ENCODE assay signal across 17 mouse cellular contexts in genomic region chr2:70425611-70426010, GRCm38 (mm10). TPM values are rescaled to one million over a fixed set of nuclear protein-coding genes. Genes with fewer than 3 reads are reported as not detected.
DNase-seq lines count a peak whose midpoint lies in the region; ATAC-seq and TF ChIP-seq lines count a peak whose summit lies in the region.
"Had no signal": no experiment of that assay in that cellular context is flagged by ENCODE, and none has a peak within 500 bp of the region (broad histone marks: within the 10 kb centered on the region; RNA-seq: fewer than 3 reads in every experiment).

No protein-coding gene starts in this region.

- no peak for TF ChIP-seq EP300 in lung, postnatal 0 days (IDR thresholded peaks at IDR 0.05)

- WGBS in lung, embryonic 14.5 days, result 29% methylated on average over 11 of the region's 11 CpGs
- 19% methylated on average over 11 of the region's 11 CpGs for WGBS in lung, postnatal 0 days
- 64% methylated on average over 11 of the region's 11 CpGs for WGBS in limb, embryonic 10.5 days
- 79% methylated on average over 11 of the region's 11 CpGs for WGBS in hindbrain, embryonic 10.5 days

- no peaks in the 10 kb centered on the region for H3K27me3 ChIP-seq in lung, embryonic 14.5 days (ENCODE audit: insufficient read depth, low read length)
- H3K27me3 ChIP-seq in lung, postnatal 0 days (replicated peaks; ENCODE audit: insufficient read depth, low read length), result no peaks in the 10 kb centered on the region
- no peaks in the 10 kb centered on the region for H3K27me3 ChIP-seq in limb, embryonic 10.5 days (ENCODE audit: low read depth, poor library complexity, severe bottlenecking)
- H3K27me3 ChIP-seq in hindbrain, embryonic 10.5 days (ENCODE audit: insufficient read depth, poor library complexity, severe bottlenecking), result no peaks in the 10 kb centered on the region
- H3K27me3 ChIP-seq: CH12.LX; forebrain, embryonic 12.5 days; heart, embryonic 13.5 days; liver, embryonic 12.5 days; neural tube, embryonic 13.5 days had no signal

- peak; percentile 2 for DNase-seq in lung, embryonic 14.5 days
- DNase-seq in lung, postnatal 0 days (ENCODE audit: low spot score), result no peak
- peak; percentile 15 to 38 for DNase-seq in CD8-positive naive resting alpha-beta T cell, adult 2 months (ENCODE audit: low read depth in 2 of 2, low spot score in 2 of 2)
- peak; percentile 27 for DNase-seq in limb, embryonic 10.5 days (ENCODE audit: low spot score)
- DNase-seq in thymus, postnatal 25 days, result peak; percentile 34
- no peak for DNase-seq in hindbrain, embryonic 10.5 days (ENCODE audit: low spot score)
- DNase-seq: cerebellum, adult 18-20 months; gastrocnemius, postnatal 36 days; kidney, adult 11 months; kidney, postnatal 25 days; right cerebral cortex, postnatal 4 days had no signal

- H3K4me3 ChIP-seq in lung, embryonic 14.5 days (ENCODE audit: low read depth, low read length), result no peak overlapping the region
- no peak overlapping the region for H3K4me3 ChIP-seq in lung, postnatal 0 days (ENCODE audit: low read depth, low read length)
- H3K4me3 ChIP-seq in limb, embryonic 10.5 days, result no peak overlapping the region
- no peak overlapping the region for H3K4me3 ChIP-seq in hindbrain, embryonic 10.5 days
- H3K4me3 ChIP-seq: forebrain, embryonic 12.5 days; heart, embryonic 13.5 days; liver, embryonic 12.5 days; neural tube, embryonic 13.5 days had no signal

- H3K4me2 ChIP-seq in lung, embryonic 14.5 days, result no peak overlapping the region
- H3K4me2 ChIP-seq in lung, postnatal 0 days (replicated peaks; ENCODE audit: low read depth, low read length), result no peak overlapping the region
- H3K4me2 ChIP-seq: forebrain, embryonic 12.5 days; heart, embryonic 13.5 days; liver, embryonic 12.5 days; neural tube, embryonic 13.5 days had no signal

- no peaks in the 10 kb centered on the region for H3K9me3 ChIP-seq in lung, embryonic 14.5 days (ENCODE audit: low read depth, low read length)
- H3K9me3 ChIP-seq in lung, postnatal 0 days (ENCODE audit: low read length), result no peaks in the 10 kb centered on the region
- no peaks in the 10 kb centered on the region for H3K9me3 ChIP-seq in limb, embryonic 10.5 days (replicated peaks)
- no peaks in the 10 kb centered on the region for H3K9me3 ChIP-seq in hindbrain, embryonic 10.5 days
- H3K9me3 ChIP-seq: forebrain, embryonic 12.5 days; heart, embryonic 13.5 days; liver, embryonic 12.5 days; neural tube, embryonic 13.5 days had no signal

- H3K4me1 ChIP-seq in lung, embryonic 14.5 days (ENCODE audit: insufficient read depth), result 0 out of 2 replicates have a peak, but pooled peaks cover 4% of the 10 kb centered on the region
- no peaks in the 10 kb centered on the region for H3K4me1 ChIP-seq in lung, postnatal 0 days (ENCODE audit: insufficient read depth, low read depth, low read length)
- H3K4me1 ChIP-seq in limb, embryonic 10.5 days, result 0 out of 2 replicates have a peak, but pooled peaks cover 4% of the 10 kb centered on the region
- no peaks in the 10 kb centered on the region for H3K4me1 ChIP-seq in hindbrain, embryonic 10.5 days (replicated peaks)
- H3K4me1 ChIP-seq: forebrain, embryonic 12.5 days; liver, embryonic 12.5 days; neural tube, embryonic 13.5 days had no signal

- TF ChIP-seq CTCF in lung, embryonic 14.5 days (IDR thresholded peaks at IDR 0.05; ENCODE audit: low read depth), result no peak
- no peak for TF ChIP-seq CTCF in lung, postnatal 0 days (IDR thresholded peaks at IDR 0.05)

- ATAC-seq in lung, embryonic 14.5 days (ENCODE audit: insufficient read depth), result no peak
- no peak for ATAC-seq in lung, postnatal 0 days
- no peak for ATAC-seq in megakaryocyte progenitor cell, adult 5-6 weeks (replicated peaks; ENCODE audit: poor library complexity)
- ATAC-seq: liver, embryonic 12.5 days had no signal

- H3K27ac ChIP-seq in lung, embryonic 14.5 days (ENCODE audit: low read depth), result no peak overlapping the region
- no peak overlapping the region for H3K27ac ChIP-seq in lung, postnatal 0 days (ENCODE audit: low read length)
- H3K27ac ChIP-seq in limb, embryonic 10.5 days, result no peak overlapping the region
- no peak overlapping the region for H3K27ac ChIP-seq in hindbrain, embryonic 10.5 days
- H3K27ac ChIP-seq: forebrain, embryonic 12.5 days; heart, embryonic 13.5 days; liver, embryonic 12.5 days; neural tube, embryonic 13.5 days had no signal

- no peak overlapping the region for H3K9ac ChIP-seq in lung, embryonic 14.5 days
- no peak overlapping the region for H3K9ac ChIP-seq in lung, postnatal 0 days (replicated peaks; ENCODE audit: low read depth)
- H3K9ac ChIP-seq: forebrain, embryonic 12.5 days; heart, embryonic 13.5 days; liver, embryonic 12.5 days; neural tube, embryonic 13.5 days had no signal

- H3K36me3 ChIP-seq in lung, embryonic 14.5 days (ENCODE audit: insufficient read depth), result no peaks in the 10 kb centered on the region
- no peaks in the 10 kb centered on the region for H3K36me3 ChIP-seq in lung, postnatal 0 days (ENCODE audit: insufficient read depth, low read length)
- H3K36me3 ChIP-seq in limb, embryonic 10.5 days, result no peaks in the 10 kb centered on the region
- no peaks in the 10 kb centered on the region for H3K36me3 ChIP-seq in hindbrain, embryonic 10.5 days
- H3K36me3 ChIP-seq: forebrain, embryonic 12.5 days; heart, embryonic 13.5 days; liver, embryonic 12.5 days; neural tube, embryonic 13.5 days had no signal

RNA-seq across cellular contexts. Expression of gene Sp5, which starts 49.1 kb away (rescaled TPM):
- 9.6 and 12.3 TPM in 2 replicates for polyA plus RNA-seq in lung, embryonic 14.5 days (2014; fragmentation: Nextera tagmentation; extraction: Ambion mirVana)
- polyA plus RNA-seq in lung, postnatal 0 days (2015; fragmentation: Nextera tagmentation; extraction: Ambion mirVana), result 4.2 and 6.3 TPM in 2 replicates
- 2.2 and 3.1 TPM in 2 replicates for polyA plus RNA-seq in limb, embryonic 10.5 days (2016; fragmentation: Nextera tagmentation; extraction: Ambion mirVana)
- polyA plus RNA-seq in hindbrain, embryonic 10.5 days (2016; fragmentation: Nextera tagmentation; extraction: Ambion mirVana), result 2.2 and 5.3 TPM in 2 replicates
- total RNA-seq in megakaryocyte progenitor cell, adult 5-6 weeks (2015), result not detected in 2 replicates
- total RNA-seq in megakaryocyte progenitor cell, adult 5-6 weeks (2017), result not detected in 2 replicates
- total RNA-seq: CH12.LX; gastrocnemius, postnatal 36 days had no signal

Comparison
In these comparisons a context has a peak if more than half of its experiments do, and no peak if none do; other contexts are left out.
1. DNase-seq: peak in lung, embryonic 14.5 days (single experiment), CD8-positive naive resting alpha-beta T cell, adult 2 months (2 of 2), limb, embryonic 10.5 days (single experiment) and thymus, postnatal 25 days (single experiment); none in lung, postnatal 0 days (single experiment) and hindbrain, embryonic 10.5 days (single experiment).